Mouse (Mus musculus): ENCODE data around the gene Tbc1d25.

Tbc1d25 gene

GRCm38 (mm10) chrX:8175504-8176385 lies at the start of gene Tbc1d25:
Gene Tbc1d25 (minus strand): TSS chrX:8176181.
- DNase-seq = peak; percentile 81 to 86

DNA sequence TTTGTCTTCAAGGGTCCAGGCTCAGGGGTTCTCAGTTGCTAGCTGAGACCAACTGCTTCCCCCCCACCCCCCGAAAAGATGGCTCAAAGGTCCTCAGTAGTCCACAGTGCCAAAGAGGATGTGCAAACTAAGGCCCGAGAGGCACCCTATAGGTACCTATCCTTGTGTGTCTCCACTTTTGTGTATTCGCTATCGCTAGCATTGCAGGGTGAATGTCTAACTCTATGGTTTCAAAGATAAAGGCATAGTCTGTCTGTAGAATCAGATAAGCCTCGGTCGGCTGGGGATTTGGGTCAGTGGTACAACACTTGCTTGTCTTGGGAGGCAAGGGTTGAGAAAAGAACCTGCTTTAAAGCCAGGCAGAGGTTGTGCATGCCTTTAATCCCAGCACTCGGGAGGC lies 47.5 kb upstream of the Tbc1d25 start:
- no peak for DNase-seq

- no peak for DNase-seq
Observed at GRCm38 (mm10) chrX:8222678-8223421, 46.9 kb upstream of the Tbc1d25 start.

GRCm38 (mm10) chrX:8222296-8222677 lies 46.3 kb upstream of the Tbc1d25 start:
- DNase-seq = no peak

- DNase-seq = no peak
Observed at GRCm38 (mm10) chrX:8219651-8220050, 43.7 kb upstream of the Tbc1d25 start.

- no peak for DNase-seq
Observed at GRCm38 (mm10) chrX:8218114-8218513, 42.1 kb upstream of the Tbc1d25 start.

DNA sequence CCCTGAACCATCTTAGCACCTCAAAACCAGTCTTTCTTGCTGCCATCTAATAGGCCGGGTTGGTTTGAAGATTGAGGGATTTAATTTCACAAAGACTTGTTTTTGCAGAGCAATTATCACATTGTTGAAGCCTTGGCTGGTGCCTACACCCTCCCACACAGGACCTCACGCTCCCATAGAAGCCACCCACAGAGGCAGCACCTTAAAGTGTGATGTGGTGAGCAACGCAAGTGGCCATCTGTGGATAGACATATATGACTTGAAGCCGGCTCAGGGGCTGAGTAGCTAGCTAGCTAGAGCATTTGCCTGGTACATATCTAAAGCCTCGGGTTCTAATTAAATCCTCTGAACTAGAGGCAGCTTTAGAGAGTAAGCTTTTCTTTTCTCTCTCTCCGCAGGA lies 41.4 kb upstream of the Tbc1d25 start:
- DNase-seq = no peak

DNA sequence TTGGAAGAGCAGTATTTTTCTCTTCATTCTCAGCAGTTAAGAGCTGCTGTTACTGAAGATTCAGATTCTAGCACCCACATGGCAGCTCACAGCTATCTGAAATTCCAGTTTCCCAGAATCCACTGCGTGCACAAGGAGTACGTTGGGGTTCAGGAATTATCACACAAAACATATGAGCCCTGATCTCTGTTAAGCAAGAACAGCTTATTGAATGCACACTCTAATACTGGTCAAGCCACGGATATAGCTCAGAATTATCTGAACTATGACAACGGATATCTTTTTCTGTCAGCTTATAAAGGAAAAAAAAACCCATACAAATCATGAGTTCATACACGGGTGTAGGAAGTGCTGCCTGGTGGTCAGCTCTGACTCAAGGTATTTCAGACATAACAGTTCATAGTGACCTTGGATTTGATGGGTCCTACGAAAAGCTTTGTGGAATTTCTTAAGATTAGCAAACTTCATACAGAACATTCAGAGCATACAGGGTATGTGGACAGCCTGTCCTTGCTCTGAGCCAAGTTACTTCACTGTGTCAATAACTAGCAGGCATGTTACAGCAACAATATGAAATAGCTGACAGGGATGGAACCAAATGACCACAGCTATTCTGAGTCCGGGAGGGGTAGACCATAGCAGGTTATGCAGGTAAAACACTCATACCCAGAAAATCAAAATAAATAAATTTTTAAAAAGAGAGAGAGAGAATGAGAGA lies 35.7 kb upstream of the Tbc1d25 start:
- no peak for DNase-seq

GRCm38 (mm10) chrX:8209720-8210119 lies 33.7 kb upstream of the Tbc1d25 start:
- DNase-seq = no peak

DNA sequence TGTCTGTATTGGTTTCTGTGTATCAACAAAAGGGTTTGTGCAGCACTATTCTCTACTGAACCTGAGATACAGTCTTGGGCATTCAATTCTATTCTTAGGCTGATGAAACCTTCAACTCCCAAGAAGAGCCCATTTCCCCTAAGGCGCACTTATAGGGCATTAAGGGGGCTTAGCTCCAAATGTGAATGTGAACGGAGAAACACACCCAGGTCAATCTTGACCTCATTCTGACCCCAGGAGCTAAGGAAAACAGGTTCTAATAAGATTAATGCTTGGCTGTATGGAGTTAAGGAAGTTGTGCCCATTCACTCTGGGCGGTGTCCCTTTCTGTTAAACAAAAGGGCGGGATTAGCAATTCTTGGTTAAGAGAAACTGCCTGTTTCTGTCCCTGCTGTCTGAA lies 31.2 kb upstream of the Tbc1d25 start:
- DNase-seq = no peak

- no peak for DNase-seq
Observed at GRCm38 (mm10) chrX:8206694-8207197, 30.8 kb upstream of the Tbc1d25 start.

GRCm38 (mm10) chrX:8206015-8206693 lies 30.2 kb upstream of the Tbc1d25 start, which contains the start of gene Porcn:
Gene Porcn (minus strand): TSS chrX:8206525.
- peak; percentile 49 to 65 for DNase-seq

DNA sequence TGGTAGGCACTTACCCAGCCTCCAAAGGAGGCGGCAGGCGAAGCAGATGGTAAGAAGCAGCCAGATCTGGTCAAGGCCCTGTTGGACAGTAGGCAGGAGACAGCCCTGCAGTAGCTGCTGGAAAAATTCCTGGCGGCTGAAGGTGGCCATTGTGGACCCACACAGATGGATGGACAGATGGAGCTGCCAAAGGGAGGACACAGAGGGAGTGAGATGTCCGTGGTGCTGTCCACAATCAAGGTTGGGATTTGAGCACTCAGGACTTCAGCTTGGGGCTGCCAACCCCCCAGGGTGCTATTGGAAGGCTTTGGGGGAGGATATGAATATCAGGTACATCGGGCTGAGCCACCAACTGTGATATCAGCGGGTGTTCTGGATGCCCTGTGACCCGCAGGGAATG lies 29.6 kb upstream of the Tbc1d25 start:
- DNase-seq = no peak

GRCm38 (mm10) chrX:8205088-8205487 lies 29.1 kb upstream of the Tbc1d25 start:
- DNase-seq = no peak

- no peak for DNase-seq
Observed at GRCm38 (mm10) chrX:8204076-8204475, 28.1 kb upstream of the Tbc1d25 start.

DNA sequence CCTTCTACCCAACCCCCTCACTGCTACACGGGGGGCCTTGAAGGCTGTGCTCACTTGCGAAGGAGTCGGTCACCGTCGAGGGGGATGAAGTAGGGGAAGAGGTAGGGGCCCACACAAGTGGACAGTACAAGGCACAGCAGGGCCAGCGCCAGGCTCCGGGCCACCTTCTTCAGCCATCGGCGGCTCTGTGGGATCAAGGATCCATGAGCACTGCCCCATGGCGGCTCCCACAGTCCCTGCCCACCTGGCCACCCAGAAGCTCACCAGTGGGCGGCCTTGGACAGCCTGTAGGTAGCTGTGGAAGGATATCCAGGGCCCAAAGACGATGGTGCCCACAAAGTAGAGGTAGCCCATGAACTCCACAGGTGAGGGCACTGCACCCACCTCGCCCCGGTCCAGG lies 27.1 kb upstream of the Tbc1d25 start:
- no peak for DNase-seq

DNA sequence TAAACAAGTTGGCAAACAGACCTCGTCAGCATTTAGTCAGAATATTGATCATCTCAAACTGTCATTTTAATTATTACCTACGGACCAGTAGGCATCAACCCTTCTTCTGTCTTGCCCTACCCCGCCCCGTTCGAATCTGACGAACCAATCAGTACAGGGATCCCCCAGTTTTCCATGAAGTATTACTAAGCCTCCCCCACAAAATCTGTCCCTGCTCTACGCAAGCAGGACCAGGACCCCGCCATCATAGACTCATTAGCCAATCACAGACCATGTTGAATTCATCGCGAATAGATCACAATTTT lies 17.4 kb upstream of the Tbc1d25 start, which contains the start of gene Ebp:
Gene Ebp (minus strand): TSS at position 94 of the 305 bp plus-strand sequence.
- no peak for DNase-seq

GRCm38 (mm10) chrX:8192640-8193418 lies 16.8 kb upstream of the Tbc1d25 start:
- peak; percentile 72 to 83 for DNase-seq

DNA sequence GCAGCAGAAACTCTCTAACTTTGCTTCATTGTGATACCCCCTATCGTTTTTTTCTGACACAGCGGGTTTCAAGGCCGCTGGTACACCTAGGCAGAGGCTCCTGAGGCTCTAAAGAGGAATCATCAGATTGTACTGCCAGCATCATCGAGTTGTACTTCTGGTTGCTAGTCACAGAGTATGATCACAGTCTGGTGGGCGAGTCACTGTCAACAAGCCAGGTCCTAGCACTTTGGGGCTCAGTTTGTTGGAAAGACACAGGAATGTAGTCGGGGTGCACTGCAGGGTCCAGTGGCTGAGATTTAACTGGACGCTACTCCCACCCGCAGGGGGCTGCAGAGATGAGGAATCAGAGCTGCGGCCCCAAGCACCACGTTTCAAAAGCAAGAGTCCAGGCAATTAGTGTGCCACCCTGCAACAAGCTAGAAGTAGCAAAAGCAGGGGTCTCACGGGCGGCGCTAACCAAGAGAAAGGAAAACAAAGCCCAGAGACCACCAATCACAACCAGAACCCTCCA lies 16.2 kb upstream of the Tbc1d25 start:
- peak in 1 of 2 experiments; percentile 2 for DNase-seq

DNA sequence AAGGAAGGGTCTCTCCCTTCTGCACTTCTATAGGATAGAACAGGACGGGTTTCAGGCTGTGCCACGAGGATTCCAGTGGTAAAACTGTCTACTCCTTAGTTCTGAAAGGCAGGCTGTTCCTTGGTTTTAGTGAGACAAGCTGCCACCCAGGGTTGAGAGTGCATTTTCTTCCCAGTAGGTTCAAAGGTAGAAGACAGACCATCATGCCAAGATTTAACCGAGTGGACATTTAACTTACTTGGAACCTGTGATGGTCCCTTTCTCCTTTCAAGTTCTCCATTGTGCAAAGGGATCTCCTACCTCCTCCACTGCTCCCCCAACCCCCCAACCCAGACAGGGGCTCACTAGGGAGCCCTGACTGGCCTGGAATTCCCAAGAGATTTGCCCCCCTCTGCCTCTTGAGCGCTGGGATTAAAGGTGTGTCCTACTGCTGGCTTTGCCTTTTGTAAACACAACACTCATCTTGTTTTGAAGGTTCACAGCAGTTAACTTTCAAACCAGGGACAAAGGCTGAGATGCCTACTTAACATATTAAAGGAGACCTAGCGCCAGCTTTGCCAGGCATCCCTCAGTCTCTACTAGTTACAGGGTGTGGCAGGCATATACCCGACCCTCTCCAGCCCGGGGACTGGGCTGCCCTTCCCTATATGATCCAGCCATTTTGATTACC lies 7.0 kb upstream of the Tbc1d25 start:
- DNase-seq = no peak

DNA sequence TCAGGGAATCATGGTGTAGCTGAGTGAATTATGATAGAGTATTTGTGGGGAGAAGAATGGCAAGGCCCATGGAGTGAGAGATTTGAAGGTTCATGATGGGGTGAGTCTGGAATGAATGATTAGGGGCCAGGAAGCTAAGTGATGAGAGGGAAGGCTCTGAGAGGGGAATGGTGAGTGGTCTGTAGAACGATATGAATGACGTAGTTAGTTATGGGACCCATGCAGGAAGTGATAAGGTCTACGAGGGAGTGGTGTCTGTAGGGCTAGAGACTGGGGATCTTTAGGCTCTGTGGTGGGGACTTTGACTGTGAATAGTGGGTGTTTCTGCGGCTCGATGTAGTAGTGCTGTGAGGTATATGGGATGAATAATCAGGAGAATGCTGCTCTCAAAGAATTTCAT lies 3.7 kb upstream of the Tbc1d25 start:
- no peak for DNase-seq
